Mouse (Mus musculus) ES-Bruce4 (cell line): ENCODE data around the gene Setdb1. TPM values are rescaled to one million over a fixed set of nuclear protein-coding genes. Genes with fewer than 3 reads are reported as not detected.
A peak's percentile ranks its signal among the peaks of the same experiment; 100 is the strongest.

Experiments used
- H3K27ac ChIP-seq: 2 replicates; pipeline ENCODE4 v1.5.1; 2012; ENCODE audit warnings: low read length, inconsistent platforms; ENCODE audit not compliant: insufficient read depth
- H3K27me3 ChIP-seq: 2 replicates; pipeline ENCODE4 v1.6.1; 2012; ENCODE audit warnings: mild to moderate bottlenecking, low read length, inconsistent platforms; ENCODE audit not compliant: control insufficient read depth, poor library complexity, insufficient read depth, severe bottlenecking
- H3K36me3 ChIP-seq: 2 replicates; pipeline ENCODE4 v1.6.1; 2012; ENCODE audit warnings: inconsistent platforms, mild to moderate bottlenecking, low read length, moderate library complexity; ENCODE audit not compliant: control insufficient read depth, poor library complexity, insufficient read depth, severe bottlenecking
- H3K4me1 ChIP-seq: one replicate; pipeline ENCODE4 v1.8.1; 2011; ENCODE audit warnings: low read length; ENCODE audit not compliant: control insufficient read depth, insufficient read depth
- H3K4me3 ChIP-seq: 2 replicates; pipeline ENCODE4 v1.5.1; 2011; ENCODE audit warnings: low read depth, mild to moderate bottlenecking, low read length
- H3K9ac ChIP-seq: 2 replicates; pipeline ENCODE4 v1.6.1; 2012; ENCODE audit warnings: low read depth, mild to moderate bottlenecking, inconsistent platforms; ENCODE audit not compliant: poor library complexity, severe bottlenecking
- H3K9me3 ChIP-seq: replicated peaks from 2 replicates; pipeline ENCODE4 v1.6.1; 2012; ENCODE audit warnings: mild to moderate bottlenecking, low read length, inconsistent platforms; ENCODE audit not compliant: control insufficient read depth, poor library complexity, insufficient read depth, severe bottlenecking
- CTCF ChIP-seq: IDR thresholded peaks from one replicate; pipeline ENCODE4 v1.8.1; 2011; ENCODE audit warnings: low read depth, low read length
- EP300 ChIP-seq: IDR thresholded peaks from 2 replicates; pipeline ENCODE4 v1.6.1; 2011; ENCODE audit warnings: low read depth, low read length; ENCODE audit not compliant: insufficient read depth
- POLR2A ChIP-seq: IDR thresholded peaks from one replicate; pipeline ENCODE4 v1.8.1; 2011; ENCODE audit warnings: low read length; ENCODE audit not compliant: insufficient read depth
- polyA plus RNA-seq: library from polyadenylated mRNA; stranded (reverse); fragments of >200 nt; gene quantifications from 2 replicates; pipeline ENCODE4 v1.2.4, GENCODE M21; 2011; ENCODE audit warnings: low read depth; ENCODE audit not compliant: missing spikeins, insufficient read depth, insufficient read length

Setdb1 gene
- polyA plus RNA-seq, 1 experiment = 73.3 TPM

DNA sequence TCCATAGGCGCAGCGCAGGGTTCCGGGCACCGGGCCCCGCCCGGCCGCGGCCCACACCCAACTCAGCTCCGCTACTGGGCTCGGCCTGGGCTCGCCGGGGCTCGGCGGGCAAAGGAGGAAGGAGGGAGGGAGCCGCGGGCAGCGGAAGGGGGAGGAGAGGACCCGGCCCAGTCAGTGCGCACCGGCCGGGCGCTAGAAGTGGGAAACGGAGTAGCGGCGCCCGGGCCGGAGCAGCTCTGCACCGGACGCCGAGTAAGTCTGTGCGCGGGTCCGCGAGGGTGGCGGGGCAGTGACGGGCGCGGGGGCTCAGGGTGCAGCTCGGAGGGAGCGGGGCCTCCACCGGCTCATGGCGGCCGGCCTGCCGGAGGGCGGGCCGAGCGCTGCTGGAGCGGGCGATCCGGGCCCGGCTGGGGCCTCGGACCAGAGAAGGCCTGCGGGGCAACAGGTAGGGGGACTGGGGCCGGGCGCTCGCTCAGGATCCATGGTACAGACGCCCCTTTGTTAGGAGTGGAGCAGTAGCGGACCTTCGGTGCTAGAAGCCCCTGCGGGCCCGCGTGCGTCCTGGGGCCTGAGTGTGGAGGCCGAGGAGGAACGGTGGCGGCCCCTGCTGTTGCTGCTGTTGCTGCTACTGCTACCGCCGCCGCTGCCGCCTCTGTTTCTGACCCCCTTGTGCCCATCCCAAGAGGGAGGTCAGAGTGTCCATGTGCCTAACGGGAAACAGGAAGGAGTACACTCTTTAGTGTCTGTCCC is 41.7 kb downstream of the Setdb1 start:
- H3K4me1 ChIP-seq = no peaks in the 10 kb centered on the region
- H3K27ac ChIP-seq = peak overlapping the region; percentile 22
- H3K4me3 ChIP-seq = peak overlapping the region; percentile 84
- no peaks in the 10 kb centered on the region for H3K9me3 ChIP-seq
- peaks cover 2% of the 10 kb centered on the region; the same call in 1 of the 2 replicates for H3K36me3 ChIP-seq
- TF ChIP-seq POLR2A (no peak), CTCF (no peak), EP300 (no peak)
- H3K9ac ChIP-seq = peak overlapping the region; percentile 94
- no peaks in the 10 kb centered on the region for H3K27me3 ChIP-seq

DNA sequence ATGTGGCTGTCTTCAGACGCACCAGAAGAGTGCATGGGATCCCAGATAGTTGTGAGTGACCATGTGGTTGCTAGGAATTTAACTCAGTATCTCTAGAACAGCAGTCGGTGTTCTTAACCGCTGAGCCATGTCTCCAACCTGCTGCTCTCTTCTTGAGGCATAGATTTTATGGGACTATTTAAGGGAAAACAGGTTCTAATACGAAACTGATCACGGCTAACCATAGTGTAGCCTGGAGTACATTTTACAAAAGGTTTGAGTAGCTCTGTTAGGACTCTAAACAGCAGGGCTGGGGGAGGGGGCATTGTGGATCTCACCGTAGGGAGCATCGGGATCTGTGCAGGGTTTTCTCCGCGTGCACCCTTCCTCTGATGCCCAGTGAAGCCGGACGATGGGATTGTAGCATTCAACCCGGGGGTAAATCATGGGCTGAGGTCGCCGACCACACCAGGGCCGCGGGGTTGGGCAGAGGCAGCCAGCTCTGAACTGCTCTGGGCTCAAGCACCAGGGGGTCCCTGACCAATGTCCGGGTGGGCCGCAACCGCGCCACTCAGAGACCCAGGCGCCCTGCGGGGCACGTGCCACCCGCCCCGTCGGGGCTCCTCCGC is 42.4 kb downstream of the Setdb1 start, which contains the start of gene Cers2:
Gene Cers2 (plus strand): TSS at position 306 of the 608 bp plus-strand sequence.
- Histone ChIP-seq H3K9ac (peak within 1 kb of the TSS; percentile 94), H3K9me3 (no peaks in the 10 kb centered on the region), H3K4me3 (peak within 1 kb of the TSS; percentile 84), H3K27ac (peak within 1 kb of the TSS; percentile 29), H3K27me3 (no peaks in the 10 kb centered on the region), H3K4me1 (no peaks in the 10 kb centered on the region), H3K36me3 (no peaks in the 10 kb centered on the region)
- no peak for TF ChIP-seq CTCF
- no peak for TF ChIP-seq POLR2A
- no peak for TF ChIP-seq EP300

DNA sequence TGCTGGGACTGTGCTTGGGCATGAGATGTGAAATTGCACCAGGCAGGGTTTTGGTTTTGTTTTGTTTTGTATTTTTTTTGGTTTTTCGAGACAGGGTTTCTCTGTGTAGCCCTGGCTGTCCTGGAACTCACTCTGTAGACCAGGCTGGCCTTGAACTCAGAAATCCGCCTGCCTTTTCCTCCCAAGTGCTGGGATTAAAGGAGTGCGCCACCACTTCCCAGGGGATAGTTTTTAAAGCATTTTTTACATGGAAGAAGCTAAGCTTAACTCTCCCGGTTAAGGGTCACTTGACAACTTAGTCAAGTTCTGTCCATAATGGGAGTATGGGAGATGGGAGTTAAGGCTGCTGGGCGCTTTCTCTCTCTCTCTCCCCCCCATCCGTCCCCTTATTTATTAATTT is 42.9 kb downstream of the Setdb1 start:
- H3K9ac ChIP-seq = peak overlapping the region; percentile 94
- H3K36me3 ChIP-seq = no peaks in the 10 kb centered on the region
- H3K4me1 ChIP-seq = no peaks in the 10 kb centered on the region
- H3K27me3 ChIP-seq = no peaks in the 10 kb centered on the region
- no peaks in the 10 kb centered on the region for H3K9me3 ChIP-seq
- no peak overlapping the region for H3K27ac ChIP-seq
- 0 out of 2 replicates have a peak overlapping the region, but pooled peaks have one; percentile 84 for H3K4me3 ChIP-seq
- TF ChIP-seq CTCF (no peak), EP300 (no peak), POLR2A (no peak)

DNA sequence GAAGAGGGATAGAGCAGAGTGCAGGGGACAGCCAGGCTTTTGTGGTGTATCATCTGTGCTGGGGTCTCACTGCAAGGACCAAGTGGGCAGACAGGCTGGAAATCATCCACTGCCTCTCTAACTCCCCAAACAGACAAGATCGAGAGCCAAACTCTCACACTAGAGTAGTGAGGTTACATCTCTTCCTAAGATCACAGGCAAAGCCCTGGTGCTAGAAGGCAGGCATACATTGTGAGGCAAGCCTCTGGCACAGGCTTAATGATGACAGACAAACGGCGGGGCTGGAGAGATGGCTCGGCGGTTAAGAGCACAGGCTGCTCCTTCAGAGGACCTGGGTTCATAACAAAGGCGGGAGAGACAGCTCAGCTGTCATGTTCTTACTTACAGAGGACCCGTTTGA is 43.5 kb downstream of the Setdb1 start:
- no peak for TF ChIP-seq EP300
- TF ChIP-seq POLR2A = no peak
- TF ChIP-seq CTCF = no peak
- H3K9ac ChIP-seq = 0 out of 2 replicates have a peak overlapping the region, but pooled peaks have one; percentile 6
- no peaks in the 10 kb centered on the region for H3K9me3 ChIP-seq
- H3K4me1 ChIP-seq = no peaks in the 10 kb centered on the region
- H3K27me3 ChIP-seq = no peaks in the 10 kb centered on the region
- no peak overlapping the region for H3K27ac ChIP-seq
- no peak overlapping the region for H3K4me3 ChIP-seq
- H3K36me3 ChIP-seq = no peaks in the 10 kb centered on the region

DNA sequence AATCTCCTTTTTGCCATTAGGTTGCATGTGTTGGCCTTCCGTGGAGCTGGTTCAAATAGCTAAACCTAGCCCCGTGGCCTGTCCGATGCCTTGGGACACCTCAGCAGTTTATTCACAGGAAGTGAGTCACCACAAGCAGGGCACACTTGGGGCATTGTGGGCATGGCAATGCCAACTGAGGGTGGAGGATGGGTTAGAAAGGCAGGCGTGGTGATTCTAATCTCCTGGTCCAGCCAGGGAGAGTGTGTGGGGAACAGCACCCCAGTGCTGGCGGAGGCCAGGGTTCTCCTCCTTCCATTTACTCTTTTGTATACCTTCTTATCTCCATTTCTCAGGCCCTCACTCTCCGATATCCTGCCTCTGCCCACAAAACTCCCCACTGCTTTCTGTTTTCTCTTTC is 44.4 kb downstream of the Setdb1 start:
- Histone ChIP-seq H3K4me1 (no peaks in the 10 kb centered on the region), H3K27me3 (no peaks in the 10 kb centered on the region), H3K27ac (no peak overlapping the region), H3K9me3 (no peaks in the 10 kb centered on the region), H3K9ac (no peak overlapping the region), H3K4me3 (no peak overlapping the region), H3K36me3 (no peaks in the 10 kb centered on the region)
- TF ChIP-seq CTCF (no peak), EP300 (no peak), POLR2A (no peak)
